Mouse (Mus musculus) urinary bladder, postnatal 14 days (tissue): Measurements from ENCODE around the gene Tsr1.
A peak's percentile ranks its signal among the peaks of the same experiment; 100 is the strongest.

Source experiments
- DNase-seq: peaks from one replicate; pipeline ENCODE4 v3.0.0; 2021; ENCODE audit warnings: low spot score

Gene Tsr1

DNA sequence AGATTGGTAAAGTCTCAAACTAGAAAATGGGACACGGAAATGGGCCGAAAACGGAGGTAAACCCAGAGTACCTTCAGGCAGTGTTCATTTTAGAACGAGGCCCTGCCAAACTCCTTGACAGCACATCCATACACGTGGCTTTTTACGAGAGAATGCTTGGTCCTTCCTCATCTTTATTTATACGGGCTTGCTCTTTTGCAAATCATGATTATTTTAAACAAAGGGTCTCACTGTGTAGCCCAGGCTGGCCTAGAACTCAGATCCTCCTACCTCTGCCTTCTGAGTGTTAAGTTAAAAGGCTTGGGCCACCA lies 601 bp downstream of the Tsr1 start:
- DNase-seq = no peak

DNA sequence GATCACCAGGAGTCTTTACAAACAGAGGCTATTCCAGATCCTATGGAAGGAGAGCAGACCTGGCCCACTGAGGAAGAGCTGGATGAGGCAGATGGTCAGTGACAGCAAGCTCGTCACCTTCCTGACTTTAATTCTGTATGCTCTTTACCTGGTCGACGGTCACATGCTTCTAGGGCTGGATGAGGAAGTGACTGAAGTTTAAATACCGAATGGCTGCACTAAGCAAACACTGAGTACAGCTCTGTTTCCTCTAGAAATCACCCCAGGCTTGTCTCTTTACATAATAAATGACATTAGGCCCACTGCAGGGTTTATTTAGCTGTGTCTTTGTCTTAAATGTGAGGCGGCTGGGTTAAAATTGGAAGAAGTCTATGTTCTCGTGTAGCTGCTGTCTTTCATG lies 3.7 kb downstream of the Tsr1 start:
- no peak for DNase-seq

DNA sequence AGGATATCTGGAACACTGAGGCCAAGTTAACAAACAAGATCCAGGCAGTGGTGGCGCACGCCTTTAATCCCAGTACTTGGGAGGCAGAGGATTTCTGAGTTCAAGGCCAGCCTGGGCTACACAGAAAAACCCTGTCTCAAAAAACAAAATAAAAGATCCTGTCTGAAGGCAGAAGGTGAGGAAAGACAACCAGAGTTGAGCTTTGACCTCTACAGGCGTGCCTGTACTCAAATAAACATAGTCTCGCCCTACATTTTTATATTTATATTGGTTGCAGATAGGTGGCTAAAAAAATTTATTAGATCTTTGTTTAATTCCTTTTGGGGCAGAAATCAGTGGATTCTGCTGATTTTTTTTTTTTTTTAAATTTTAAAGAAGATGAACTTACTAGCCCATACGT lies 4.5 kb downstream of the Tsr1 start:
- no peak for DNase-seq

DNA sequence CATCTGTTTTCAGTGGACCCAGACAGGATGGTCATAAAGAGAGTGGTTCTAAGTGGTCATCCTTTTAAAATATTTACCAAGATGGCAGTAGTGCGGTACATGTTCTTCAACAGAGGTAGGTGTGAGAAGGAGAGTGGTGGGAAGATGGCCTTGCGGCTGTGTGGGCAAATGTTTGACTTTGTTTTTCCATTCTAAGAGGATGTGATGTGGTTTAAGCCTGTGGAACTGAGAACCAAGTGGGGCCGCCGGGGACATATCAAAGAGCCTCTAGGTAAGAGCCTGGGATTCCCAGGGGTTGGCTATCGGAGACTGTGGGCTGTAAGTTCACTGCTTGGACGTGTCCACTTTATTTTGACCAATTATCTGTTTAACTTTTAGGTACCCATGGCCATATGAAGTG lies 10.0 kb downstream of the Tsr1 start:
- DNase-seq = no peak

DNA sequence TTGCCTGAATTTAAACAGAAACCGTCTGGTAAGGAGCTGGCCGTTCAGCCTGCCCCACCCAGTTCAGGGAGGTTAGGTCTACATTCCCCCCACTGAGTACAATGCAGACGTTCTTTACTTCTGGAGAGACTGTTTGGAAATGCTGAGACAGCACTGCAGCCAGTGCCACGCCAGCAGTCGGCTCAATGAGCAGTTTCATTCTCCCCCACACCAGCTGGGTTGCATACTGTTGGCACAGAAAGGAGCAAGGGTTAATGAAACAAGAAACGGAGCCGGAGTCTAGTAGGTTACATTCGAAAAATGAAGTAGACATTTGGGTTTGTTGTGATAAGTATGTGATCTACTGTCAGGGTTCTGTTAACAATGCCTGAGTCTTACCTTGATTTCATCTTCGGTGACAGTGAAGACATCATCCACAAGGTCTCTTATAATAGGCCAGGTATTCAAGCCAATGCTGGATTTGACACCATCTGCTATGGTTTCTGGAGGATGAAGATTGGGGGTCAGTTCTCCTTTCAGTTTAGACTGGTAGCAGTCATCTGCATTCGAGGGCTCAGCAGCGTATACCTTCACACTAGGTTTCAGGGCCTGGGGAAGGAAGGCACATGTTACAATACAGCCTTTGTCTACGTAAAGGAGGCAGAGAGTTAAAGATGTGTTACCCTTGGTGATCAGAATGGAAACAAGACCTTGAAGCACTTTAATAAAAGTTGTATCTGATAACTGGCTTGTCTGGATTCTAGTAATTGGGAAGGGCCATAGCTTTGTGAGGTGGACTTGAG lies 10.9 kb downstream of the Tsr1 start:
- DNase-seq = no peak

DNA sequence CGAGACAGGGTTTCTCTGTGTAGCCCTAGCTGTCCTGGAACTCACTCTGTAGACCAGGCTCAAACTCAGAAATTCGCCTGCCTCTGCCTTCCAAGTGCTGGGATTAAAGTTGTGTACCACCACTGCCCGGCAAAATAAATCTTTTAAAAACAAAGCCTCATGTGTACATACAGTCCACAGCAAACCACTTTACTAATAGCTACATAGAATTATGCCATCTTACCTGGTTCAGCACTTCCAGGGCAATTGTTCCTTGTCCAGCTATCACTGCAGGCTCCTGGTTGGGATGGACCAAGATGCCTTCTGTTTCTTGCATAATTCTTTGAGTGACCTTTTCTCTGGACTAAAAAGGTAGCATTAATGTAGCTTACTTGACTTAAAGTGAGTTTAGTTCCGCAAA lies 12.1 kb downstream of the Tsr1 start:
- DNase-seq = no peak

DNA sequence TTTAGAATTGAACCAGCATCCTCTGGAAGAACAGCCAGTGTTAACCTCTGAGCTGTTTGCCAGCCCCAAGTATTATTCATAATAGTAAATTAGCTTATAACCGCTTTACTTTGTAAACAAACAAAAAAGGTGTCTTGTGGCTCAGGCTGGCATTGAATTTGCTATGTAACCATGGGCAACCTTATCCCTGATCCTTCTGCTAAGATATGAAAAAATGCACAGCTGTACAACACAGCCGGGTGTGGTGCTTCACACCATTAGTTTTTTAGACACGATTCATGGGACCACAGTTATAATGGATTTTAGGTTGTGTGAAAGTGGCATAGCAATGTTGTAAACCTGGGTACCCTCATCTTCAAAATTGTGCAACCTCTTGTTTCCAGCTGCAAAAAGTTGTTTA lies 14.6 kb downstream of the Tsr1 start:
- DNase-seq = no peak

DNA sequence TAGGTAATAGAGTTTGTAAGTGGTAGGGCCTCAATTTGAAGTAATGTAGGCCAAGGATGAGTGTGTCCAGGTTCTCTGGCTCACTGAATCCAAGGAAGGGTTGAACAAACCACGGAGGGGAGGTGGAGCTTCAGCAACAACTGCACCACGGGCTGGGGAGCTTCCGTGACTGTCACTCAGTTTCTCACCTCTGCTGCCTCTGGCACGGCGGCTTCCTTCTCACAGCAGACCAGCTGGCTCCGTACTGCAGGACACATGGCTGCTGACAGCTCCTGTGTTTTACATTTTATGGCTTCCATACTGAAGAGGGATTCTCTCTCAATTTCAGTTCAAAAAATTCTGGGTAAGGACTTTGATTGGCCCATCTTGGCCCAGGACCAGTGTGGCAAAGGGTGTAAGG lies 21.4 kb downstream of the Tsr1 start:
- DNase-seq = no peak

DNA sequence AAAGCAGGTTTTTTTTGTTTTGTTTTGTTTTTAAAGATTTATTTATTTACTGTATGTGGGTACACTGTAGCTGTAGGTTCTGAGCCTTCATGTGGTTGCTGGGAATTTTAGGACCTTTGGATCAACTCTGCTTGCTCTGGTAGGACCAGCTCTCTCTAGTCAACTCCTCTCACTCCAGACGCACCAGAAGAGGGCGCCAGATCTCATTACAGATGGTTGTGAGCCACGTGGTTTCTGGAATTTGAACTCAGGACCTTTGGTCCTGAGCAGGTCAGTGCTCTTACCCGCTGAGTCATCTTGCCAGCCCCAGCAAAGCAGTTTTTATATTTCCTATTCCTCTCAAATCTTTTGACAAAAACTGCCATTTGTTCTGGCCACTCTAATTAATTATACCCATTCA lies 26.3 kb downstream of the Tsr1 start:
- peak; percentile 39 for DNase-seq

DNA sequence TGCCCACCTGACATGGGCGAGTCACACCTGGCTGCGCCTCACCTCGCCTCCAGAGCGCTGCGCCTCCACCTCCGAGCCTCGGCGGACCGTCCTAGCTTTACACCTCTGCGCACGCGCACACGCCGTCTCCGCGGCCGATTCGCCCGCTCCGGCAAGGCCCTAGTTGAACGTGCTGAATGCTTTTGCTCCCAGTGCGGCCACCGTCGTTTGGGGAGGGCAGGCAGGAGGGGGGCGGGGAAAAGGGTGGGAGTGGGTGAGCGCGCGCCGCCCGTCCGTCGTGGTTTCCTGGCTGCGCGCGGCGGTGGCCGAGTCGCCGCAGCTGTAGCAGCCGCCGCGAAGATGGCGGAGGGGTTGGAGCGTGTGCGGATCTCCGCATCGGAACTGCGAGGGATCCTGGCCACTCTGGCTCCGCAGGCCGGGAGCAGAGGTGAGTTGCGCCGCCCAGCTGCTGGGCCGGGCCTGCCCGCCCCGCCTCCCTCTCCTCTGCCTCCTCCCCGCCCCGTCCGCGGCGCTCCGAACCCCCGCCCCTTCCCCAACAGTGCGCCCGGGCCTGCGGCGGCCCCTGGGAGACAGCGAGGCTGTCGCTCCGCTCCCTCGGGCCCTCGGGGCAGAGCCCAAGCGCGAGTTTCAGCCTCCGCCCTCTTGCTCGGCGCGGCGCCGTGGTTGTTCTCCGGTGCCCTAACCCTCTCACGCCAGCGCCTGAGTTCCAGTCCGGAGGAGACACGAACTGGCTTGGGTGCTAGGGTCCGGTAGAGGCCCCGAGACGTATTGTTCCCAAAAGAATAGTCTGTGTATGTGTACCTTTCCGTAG lies 27.9 kb downstream of the Tsr1 start, which contains the start of the genes Smg6 and Srr:
TSS of gene Smg6 (plus strand) at position 247 of the 811 bp plus-strand sequence.
TSS of gene Srr (minus strand) at position 372 of the 811 bp plus-strand sequence.
- DNase-seq = peak; percentile 94

DNA sequence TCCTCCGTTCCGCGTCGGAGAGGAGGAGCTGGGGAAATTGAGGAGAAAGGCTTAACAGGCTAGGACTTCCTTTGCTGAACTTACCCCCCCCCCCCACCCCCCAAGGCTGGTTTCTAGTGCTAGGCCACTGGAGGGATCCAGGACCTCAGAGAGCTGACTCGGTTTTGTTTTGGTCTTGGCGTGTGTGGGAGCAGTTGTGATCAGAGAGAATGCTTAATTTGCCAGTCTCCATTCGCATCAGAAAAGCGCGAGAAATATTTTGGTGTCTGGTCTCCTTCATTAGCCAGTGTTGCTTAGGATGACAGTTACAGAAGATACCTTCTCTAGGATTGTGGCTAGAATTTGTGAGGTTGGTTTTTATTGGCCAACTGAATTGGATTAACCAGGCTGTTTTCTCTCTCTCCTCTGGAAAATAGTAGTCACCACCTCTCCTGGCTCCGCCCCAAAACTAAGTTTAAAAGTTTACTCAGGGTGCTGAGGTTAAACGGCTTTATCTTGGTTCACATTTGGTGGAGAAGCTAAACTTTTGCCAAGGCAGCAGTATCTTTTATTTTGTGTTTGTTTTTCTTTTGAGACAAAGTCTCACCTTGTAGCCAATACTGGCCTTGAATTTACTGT lies 28.6 kb downstream of the Tsr1 start:
- peak; percentile 51 for DNase-seq

DNA sequence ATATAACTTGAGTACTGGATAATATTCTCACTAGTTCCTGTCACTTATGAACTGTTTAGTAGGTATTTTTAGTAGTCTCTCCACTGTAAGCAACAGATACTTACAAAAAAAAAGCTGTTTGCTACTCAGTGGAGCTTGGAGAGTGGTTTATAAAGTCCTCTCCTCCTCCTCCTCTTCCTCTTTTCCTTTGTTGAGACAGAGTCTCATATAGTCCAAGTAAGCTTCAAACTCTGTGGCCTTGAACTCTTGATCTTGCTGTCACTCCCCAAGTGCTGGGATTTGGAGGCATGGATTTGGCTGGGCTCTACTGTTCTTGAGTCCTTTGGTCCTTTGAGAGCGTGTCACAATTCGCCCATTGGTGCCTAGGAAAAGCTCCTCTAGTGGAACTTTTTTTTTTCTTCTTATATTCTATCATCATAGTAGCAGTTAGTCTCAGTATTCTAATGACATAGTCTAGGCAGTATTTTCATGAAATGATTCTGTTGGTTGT lies 29.4 kb downstream of the Tsr1 start:
- no peak for DNase-seq

DNA sequence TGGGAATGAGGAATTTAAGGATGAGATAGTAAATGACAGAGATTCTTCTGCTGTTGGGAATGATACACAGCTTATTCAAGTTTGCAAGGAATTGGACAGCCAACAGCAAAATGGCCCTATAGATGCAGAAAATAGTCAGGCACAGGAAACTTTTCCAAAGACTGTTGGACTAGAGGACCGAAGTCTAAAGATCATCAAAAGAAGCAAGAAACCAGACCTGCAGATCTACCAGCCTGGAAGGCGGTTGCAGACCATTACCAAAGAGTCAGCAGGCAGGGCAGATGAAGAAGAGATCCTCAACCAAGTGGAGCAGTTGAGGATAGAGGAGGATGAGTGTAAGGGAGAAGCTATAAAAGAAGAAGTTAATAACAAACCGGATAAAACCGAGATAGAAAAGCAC lies 31.2 kb downstream of the Tsr1 start:
- no peak for DNase-seq

DNA sequence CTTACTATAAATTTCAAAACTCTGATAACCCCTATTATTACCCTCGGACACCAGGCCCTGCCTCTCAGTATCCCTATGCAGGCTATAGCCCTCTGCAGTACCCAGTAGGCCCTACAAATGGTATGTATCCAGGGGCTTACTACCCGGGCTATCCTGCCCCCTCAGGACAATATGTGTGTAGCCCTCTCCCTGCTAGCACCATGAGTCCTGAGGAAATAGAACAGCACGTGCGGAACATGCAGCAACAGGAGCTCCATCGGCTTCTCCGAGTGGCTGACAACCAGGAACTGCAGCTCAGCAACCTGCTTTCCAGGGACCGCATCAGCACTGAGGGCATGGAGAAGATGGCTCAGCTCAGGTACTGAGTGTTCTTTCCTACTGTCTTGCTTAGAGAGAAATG lies 32.5 kb downstream of the Tsr1 start:
- DNase-seq = no peak

DNA sequence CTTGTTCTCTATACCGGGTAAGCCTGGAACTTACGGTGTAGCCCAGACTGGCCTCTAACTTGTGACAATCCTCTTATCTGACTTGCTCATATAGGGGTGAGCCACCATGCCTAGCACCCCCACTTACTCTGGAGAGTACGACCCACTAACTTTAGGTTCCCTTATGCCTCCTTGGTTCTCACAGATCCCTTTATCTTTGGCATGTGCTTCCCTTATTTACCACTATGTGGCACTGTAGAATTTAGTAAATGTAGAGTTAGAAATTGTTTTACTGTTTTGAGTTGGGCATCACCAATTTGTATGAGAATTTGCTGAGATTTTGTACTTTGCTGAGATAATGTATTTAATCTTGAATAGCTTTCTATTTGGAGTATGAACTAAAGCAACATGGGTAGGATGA lies 48.5 kb downstream of the Tsr1 start:
- DNase-seq = no peak

DNA sequence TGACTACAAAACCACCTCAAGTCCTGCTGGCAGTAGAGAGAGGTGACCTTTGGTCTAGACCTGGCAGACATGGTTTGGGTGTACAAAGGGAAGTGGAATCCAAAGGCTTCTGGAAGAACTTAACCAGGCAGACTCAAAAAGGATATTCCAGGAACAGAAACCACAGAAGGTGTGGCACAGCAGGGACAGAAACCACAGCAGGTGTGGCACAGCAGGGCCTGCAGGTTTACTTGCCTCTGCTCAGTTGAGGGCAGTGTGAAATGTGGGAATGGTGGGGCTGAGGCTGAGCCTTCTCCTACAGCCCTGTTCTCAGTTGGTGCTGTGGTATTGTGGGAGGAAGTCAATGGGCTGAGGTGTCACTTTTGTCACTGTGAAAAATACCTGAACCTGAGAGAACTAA lies 57.0 kb downstream of the Tsr1 start:
- no peak for DNase-seq

DNA sequence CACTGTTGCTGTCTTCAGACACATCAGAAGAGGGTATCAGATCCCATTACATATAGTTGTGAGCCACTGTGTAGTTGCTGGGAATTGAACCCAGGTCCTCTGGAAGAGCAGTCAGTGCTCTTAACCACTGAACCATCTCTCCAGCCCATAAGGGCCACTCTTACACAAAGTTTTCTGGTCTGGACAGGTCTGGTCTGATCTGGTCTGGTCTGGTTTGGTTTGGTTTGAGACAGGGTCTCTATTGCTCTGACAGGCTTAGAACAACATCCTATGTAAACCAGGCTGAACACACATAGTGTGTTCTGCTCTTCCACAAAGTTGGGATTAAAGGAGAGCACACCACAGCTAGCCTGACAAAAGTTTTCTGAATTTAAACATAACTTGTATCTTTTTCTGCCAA lies 58.1 kb downstream of the Tsr1 start:
- DNase-seq = no peak

DNA sequence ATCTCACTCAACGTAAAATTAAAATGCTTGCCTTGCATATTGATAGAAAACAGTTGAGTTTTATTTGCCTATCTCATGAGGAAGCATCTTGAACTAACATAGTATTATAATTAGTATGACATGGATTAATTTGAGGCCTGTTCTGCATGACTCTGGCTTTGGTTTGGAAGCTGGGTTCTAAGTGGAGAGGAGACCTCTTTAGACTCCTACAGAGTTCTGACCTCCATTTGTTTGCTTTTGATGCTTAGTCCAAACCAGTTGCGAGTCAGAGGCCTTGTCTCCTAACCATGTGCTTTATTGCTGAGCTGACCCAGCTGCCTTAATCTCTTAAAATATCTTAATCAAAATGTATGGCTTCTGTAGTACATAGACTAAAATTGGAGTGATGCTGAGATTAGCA lies 59.7 kb downstream of the Tsr1 start:
- no peak for DNase-seq
